Mouse (Mus musculus) forebrain, postnatal 0 days (tissue): ENCODE data around the gene Lrp2. TPM values are rescaled to one million over a fixed set of nuclear protein-coding genes. Genes with fewer than 3 reads are reported as not detected.

Experiments
- ATAC-seq: fragments of 200-750 bp; cut with Nextera tagmentation; 2 replicates; pipeline ENCODE4 v1.8.0; 2017; ENCODE audit warnings: mild to moderate bottlenecking, moderate library complexity
- DNase-seq: peaks from one replicate; pipeline ENCODE4 v3.0.0-alpha.2; 2015
- H3K27ac ChIP-seq: fragments of 300-500 bp; sonication (generic); 2 replicates; pipeline ENCODE4 v1.5.1; 2014; ENCODE audit warnings: low read depth, mild to moderate bottlenecking, antibody characterized with exemption, low read length, moderate library complexity, mixed read lengths
- H3K27me3 ChIP-seq: fragments of 300-500 bp; sonication (generic); 2 replicates; pipeline ENCODE4 v1.6.1; 2014; ENCODE audit warnings: mild to moderate bottlenecking, low read length, mixed read lengths; ENCODE audit not compliant: insufficient read depth
- H3K36me3 ChIP-seq: fragments of 300-500 bp; sonication (generic); 2 replicates; pipeline ENCODE4 v1.6.1; 2014; ENCODE audit warnings: mild to moderate bottlenecking, moderate library complexity; ENCODE audit not compliant: insufficient read depth
- H3K4me1 ChIP-seq: fragments of 300-500 bp; sonication (generic); 2 replicates; pipeline ENCODE4 v1.6.1; 2014; ENCODE audit warnings: antibody characterized with exemption; ENCODE audit not compliant: insufficient read depth
- H3K4me2 ChIP-seq: fragments of 300-500 bp; sonication (generic); 2 replicates; pipeline ENCODE4 v1.6.1; 2014; ENCODE audit warnings: low read depth, mild to moderate bottlenecking, moderate library complexity
- H3K4me3 ChIP-seq: fragments of 300-500 bp; sonication (generic); 2 replicates; pipeline ENCODE4 v1.5.1; 2014; ENCODE audit warnings: low read depth, low read length, mixed read lengths
- H3K9ac ChIP-seq: fragments of 300-500 bp; sonication (generic); 2 replicates; pipeline ENCODE4 v1.6.1; 2014; ENCODE audit warnings: mild to moderate bottlenecking
- H3K9me3 ChIP-seq: fragments of 300-500 bp; sonication (generic); 2 replicates; pipeline ENCODE4 v1.6.1; 2016; ENCODE audit warnings: low read length
- CTCF ChIP-seq: sonication (generic); IDR thresholded peaks from 2 replicates; pipeline ENCODE4 v1.5.1; 2016; ENCODE audit warnings: antibody characterized with exemption, control low read depth, low read depth
- WGBS: fragments of 180-500 bp; shearing (Covaris S2); extraction: QIAGEN DNeasy Blood & Tissue Kit; methylation state at CpG from one replicate; pipeline ENCODE4 v1.1.7; 2014; 5-methylcytosine and 5-hydroxymethylcytosine counted together
- polyA plus RNA-seq: library from polyadenylated mRNA; unstranded; fragments of >200 nt; fragmentation: Nextera tagmentation; extraction: Ambion mirVana; gene quantifications from 2 replicates; pipeline ENCODE4 v1.2.1, GENCODE M21; 2015
- total RNA-seq: library from RNA; depleted of rRNA; stranded (reverse); fragments of >200 nt; gene quantifications from 2 replicates; pipeline ENCODE4 v1.2.3, GENCODE M21; 2014

The Lrp2 gene
- total and polyA plus RNA-seq, 2 experiments from 2014 or later: 0.15 to 1.3 TPM

DNA sequence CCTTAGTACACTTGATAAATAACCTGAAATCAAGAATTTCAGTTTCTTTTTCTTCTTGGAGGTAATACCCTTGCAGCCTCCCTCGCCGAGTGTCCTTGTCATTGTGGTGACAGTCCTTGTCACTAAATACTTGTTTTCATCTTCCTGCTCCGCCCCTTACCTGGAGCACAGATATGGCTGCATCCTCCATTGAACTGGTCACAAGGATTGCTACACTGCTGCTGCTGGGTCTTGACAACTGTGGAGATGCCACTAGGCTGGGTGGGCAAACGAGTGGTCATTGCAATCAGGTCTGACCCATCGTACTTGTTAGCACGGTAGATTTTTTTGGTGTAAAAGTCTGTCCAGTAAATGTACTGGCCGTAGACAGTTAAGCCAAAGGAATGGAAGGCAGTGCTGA, 104.9 kb downstream of the Lrp2 start:
- Histone ChIP-seq H3K27ac (no peak overlapping the region), H3K27me3 (no peaks in the 10 kb centered on the region), H3K36me3 (no peaks in the 10 kb centered on the region), H3K9me3 (peaks cover 3% of the 10 kb centered on the region; the same call in 1 of the 2 replicates), H3K4me3 (no peak overlapping the region), H3K4me1 (no peaks in the 10 kb centered on the region), H3K9ac (no peak overlapping the region), H3K4me2 (no peak overlapping the region)
- no peak for TF ChIP-seq CTCF
- DNase-seq (no peak), ATAC-seq (no peak)
- WGBS: 96% methylated on average over 7 of the region's 7 CpGs

GRCm38 (mm10) chr2:69479859-69480258, 106.0 kb downstream of the Lrp2 start:
- ATAC-seq: no peak
- H3K36me3 ChIP-seq: no peaks in the 10 kb centered on the region
- no peak overlapping the region for H3K27ac ChIP-seq
- H3K4me1 ChIP-seq: no peaks in the 10 kb centered on the region
- TF ChIP-seq CTCF: no peak
- H3K4me3 ChIP-seq: no peak overlapping the region
- no peak overlapping the region for H3K9ac ChIP-seq
- no peak overlapping the region for H3K4me2 ChIP-seq
- no peak for DNase-seq
- no peaks in the 10 kb centered on the region for H3K27me3 ChIP-seq
- 80% methylated on average over 7 of the region's 7 CpGs for WGBS
- H3K9me3 ChIP-seq: peaks cover 3% of the 10 kb centered on the region; the same call in 1 of the 2 replicates

DNA sequence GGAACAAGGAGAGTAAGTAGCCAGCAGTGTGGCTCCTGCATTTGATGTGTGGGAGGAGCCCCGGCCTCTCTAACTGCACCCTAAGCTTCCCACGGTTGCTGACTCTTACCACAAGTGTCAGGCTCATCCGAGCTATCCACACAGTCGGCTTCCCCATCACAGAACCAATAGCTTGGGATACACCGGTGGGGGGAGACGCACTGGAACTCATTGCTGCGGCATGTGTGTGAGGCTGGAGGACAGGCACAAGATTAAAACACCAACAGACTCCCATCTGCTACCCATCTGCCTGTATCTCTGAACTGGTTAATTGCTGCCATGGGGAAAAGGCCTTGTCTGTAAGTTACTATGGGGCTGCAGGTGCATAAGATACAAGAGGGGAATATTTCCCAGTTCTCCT, 109.0 kb downstream of the Lrp2 start:
- Histone ChIP-seq H3K9me3 (no peaks in the 10 kb centered on the region), H3K4me3 (no peak overlapping the region), H3K9ac (no peak overlapping the region), H3K27ac (no peak overlapping the region), H3K4me2 (no peak overlapping the region), H3K4me1 (no peaks in the 10 kb centered on the region), H3K36me3 (no peaks in the 10 kb centered on the region), H3K27me3 (no peaks in the 10 kb centered on the region)
- 75% methylated on average over 7 of the region's 7 CpGs for WGBS
- no peak for TF ChIP-seq CTCF
- ATAC-seq (peak; percentile 53; the same call in 1 of the 2 replicates), DNase-seq (peak; percentile 23)

- Histone ChIP-seq H3K9me3 (no peaks in the 10 kb centered on the region), H3K4me3 (no peak overlapping the region), H3K27me3 (no peaks in the 10 kb centered on the region), H3K4me1 (no peaks in the 10 kb centered on the region), H3K9ac (no peak overlapping the region), H3K4me2 (no peak overlapping the region), H3K27ac (no peak overlapping the region), H3K36me3 (no peaks in the 10 kb centered on the region)
- TF ChIP-seq CTCF: no peak
- ATAC-seq (no peak), DNase-seq (no peak)
- 87% methylated on average over 9 of the region's 9 CpGs for WGBS
These were observed 110.7 kb downstream of the Lrp2 start for GRCm38 (mm10) chr2:69475177-69475576.

DNA sequence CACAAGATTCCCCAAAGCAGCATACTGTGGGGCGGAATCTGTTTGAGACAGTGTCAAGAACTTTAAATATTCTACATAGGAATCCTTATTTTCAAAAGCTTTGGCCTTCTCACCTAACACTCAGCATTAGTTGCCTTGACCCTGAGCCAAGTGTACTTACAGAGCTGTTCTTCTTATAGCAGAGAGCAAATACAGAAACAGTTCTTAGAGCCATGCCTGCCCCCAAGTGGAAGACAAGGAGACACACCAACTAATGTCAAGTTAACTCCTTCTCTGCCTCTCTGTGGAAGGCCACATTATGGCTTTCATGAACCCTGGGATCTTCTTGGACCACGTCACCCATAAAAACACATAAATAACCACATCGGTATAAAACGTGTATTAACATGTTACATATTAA, 114.0 kb downstream of the Lrp2 start:
- no peak overlapping the region for H3K27ac ChIP-seq
- peak; percentile 21 for DNase-seq
- H3K36me3 ChIP-seq: no peaks in the 10 kb centered on the region
- H3K4me2 ChIP-seq: no peak overlapping the region
- peak; percentile 57 for TF ChIP-seq CTCF
- WGBS: 89% methylated on average over 4 of the region's 4 CpGs
- no peaks in the 10 kb centered on the region for H3K27me3 ChIP-seq
- H3K9me3 ChIP-seq: no peaks in the 10 kb centered on the region
- no peak overlapping the region for H3K9ac ChIP-seq
- ATAC-seq: peak; percentile 45; the same call in 1 of the 2 replicates
- H3K4me3 ChIP-seq: no peak overlapping the region
- H3K4me1 ChIP-seq: no peaks in the 10 kb centered on the region

GRCm38 (mm10) chr2:69463609-69464008, 122.3 kb downstream of the Lrp2 start:
- Histone ChIP-seq H3K27me3 (no peaks in the 10 kb centered on the region), H3K36me3 (no peaks in the 10 kb centered on the region), H3K4me2 (no peak overlapping the region), H3K4me1 (no peaks in the 10 kb centered on the region), H3K9me3 (no peaks in the 10 kb centered on the region), H3K4me3 (no peak overlapping the region), H3K27ac (no peak overlapping the region), H3K9ac (no peak overlapping the region)
- DNase-seq: no peak
- 84% methylated on average over 6 of the region's 6 CpGs for WGBS
- no peak; the same call in 1 of the 2 replicates for ATAC-seq
- no peak for TF ChIP-seq CTCF

DNA sequence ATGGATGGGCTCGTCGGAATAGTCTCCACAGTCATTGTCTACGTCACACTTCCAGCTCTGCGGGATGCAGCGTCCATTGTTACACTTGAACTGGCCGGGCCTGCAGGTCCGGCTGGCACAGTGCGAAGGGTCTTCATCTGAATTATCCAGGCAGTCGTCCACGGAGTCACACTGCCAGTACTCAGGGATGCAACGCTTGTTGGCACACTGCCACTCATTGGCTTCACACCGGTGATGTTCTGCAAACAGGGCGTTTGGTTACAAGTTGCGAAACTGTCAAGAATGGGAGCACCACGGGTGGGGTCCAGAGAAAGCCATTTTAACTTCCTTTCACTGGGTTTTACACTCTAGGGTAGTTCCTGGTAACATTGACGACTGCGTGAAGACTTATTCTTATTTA, 126.4 kb downstream of the Lrp2 start:
- DNase-seq (no peak), ATAC-seq (no peak)
- Histone ChIP-seq H3K27ac (no peak overlapping the region), H3K4me1 (no peaks in the 10 kb centered on the region), H3K9me3 (no peaks in the 10 kb centered on the region), H3K4me3 (no peak overlapping the region), H3K4me2 (no peak overlapping the region), H3K36me3 (no peaks in the 10 kb centered on the region), H3K9ac (no peak overlapping the region), H3K27me3 (no peaks in the 10 kb centered on the region)
- TF ChIP-seq CTCF: no peak
- WGBS: 81% methylated on average over 17 of the region's 17 CpGs

DNA sequence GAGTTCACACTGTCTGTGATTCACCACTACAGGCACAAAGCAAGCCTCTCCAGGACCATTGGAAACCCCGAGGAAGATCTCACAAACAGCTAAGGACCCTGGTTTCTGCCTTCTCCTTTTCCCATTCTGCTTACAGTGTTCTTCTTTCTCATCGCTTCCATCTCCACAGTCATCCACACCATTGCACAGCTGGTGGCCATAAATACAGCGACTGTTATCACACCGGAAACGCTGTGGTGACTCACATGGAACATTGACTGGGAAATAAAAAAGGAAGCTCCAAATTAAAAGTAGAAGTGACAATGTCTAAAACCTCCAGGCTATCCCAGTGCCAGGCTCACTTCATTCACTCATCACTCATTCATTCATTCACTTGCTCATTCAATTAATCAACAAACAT, 134.7 kb downstream of the Lrp2 start:
- H3K4me1 ChIP-seq: no peaks in the 10 kb centered on the region
- no peak for TF ChIP-seq CTCF
- H3K9me3 ChIP-seq: no peaks in the 10 kb centered on the region
- H3K27me3 ChIP-seq: no peaks in the 10 kb centered on the region
- H3K27ac ChIP-seq: no peak overlapping the region
- ATAC-seq (no peak), DNase-seq (no peak)
- H3K4me3 ChIP-seq: no peak overlapping the region
- no peaks in the 10 kb centered on the region for H3K36me3 ChIP-seq
- no peak overlapping the region for H3K4me2 ChIP-seq
- no peak overlapping the region for H3K9ac ChIP-seq
- whole genome bisulfite sequencing: 95% methylated on average over 5 of the region's 5 CpGs
